Mouse (Mus musculus) ES-Bruce4 (cell line): Measurements from ENCODE around the gene Gm21095.
"Not testable (repeated sequence)": the region's sequence is repeated elsewhere in the genome, so short reads cannot be mapped to it uniquely, and the experiment has no call there.

Experiments
- CTCF ChIP-seq: IDR thresholded peaks from one replicate; pipeline ENCODE4 v1.8.1; 2011; ENCODE audit warnings: low read depth, low read length
- EP300 ChIP-seq: IDR thresholded peaks from 2 replicates; pipeline ENCODE4 v1.6.1; 2011; ENCODE audit warnings: low read depth, low read length; ENCODE audit not compliant: insufficient read depth
- POLR2A ChIP-seq: IDR thresholded peaks from one replicate; pipeline ENCODE4 v1.8.1; 2011; ENCODE audit warnings: low read length; ENCODE audit not compliant: insufficient read depth

GRCm38 (mm10) chrY:84096979-84097378 lies at the start of gene Gm21095:
- TF ChIP-seq POLR2A, EP300, CTCF: not testable (repeated sequence)
